Mouse (Mus musculus) myocyte (in vitro differentiated cells): ENCODE results near the gene Usb1.

Source experiments
- E2F4 ChIP-seq: IDR thresholded peaks from one replicate; pipeline ENCODE4 v1.6.1; 2011; ENCODE audit warnings: mild to moderate bottlenecking, control low read depth, moderate library complexity; ENCODE audit not compliant: insufficient read depth
- MYOD1 ChIP-seq, 3 experiments: IDR thresholded peaks; one replicate each; pipeline ENCODE4 v1.6.1; 2011; ENCODE audit warnings: control low read depth in 2 of 3, low read depth in 2 of 3, mild to moderate bottlenecking in 2 of 3, moderate library complexity in 1 of 3; ENCODE audit not compliant: insufficient read length in 2 of 3, control insufficient read depth in 1 of 3
- MYOG ChIP-seq, 3 experiments: IDR thresholded peaks; one replicate each; pipeline ENCODE4 v1.6.1; 2011; ENCODE audit warnings: control low read depth in 2 of 3, low read depth in 2 of 3, mild to moderate bottlenecking in 2 of 3; ENCODE audit not compliant: insufficient read length in 2 of 3, control insufficient read depth in 1 of 3, insufficient read depth in 1 of 3
- POLR2A ChIP-seq: IDR thresholded peaks from one replicate; pipeline ENCODE4 v1.6.1; 2011; ENCODE audit warnings: low read depth, mild to moderate bottlenecking, control low read depth, moderate library complexity; ENCODE audit not compliant: insufficient read length
- POLR2AphosphoS2 ChIP-seq: IDR thresholded peaks from one replicate; pipeline ENCODE4 v1.6.1; 2011; ENCODE audit warnings: low read depth, control low read depth; ENCODE audit not compliant: insufficient read length
- SRF ChIP-seq: IDR thresholded peaks from one replicate; pipeline ENCODE4 v1.6.1; 2011; ENCODE audit warnings: low read depth; ENCODE audit not compliant: control insufficient read depth, insufficient read length
- USF1 ChIP-seq: IDR thresholded peaks from one replicate; pipeline ENCODE4 v1.6.1; 2011; ENCODE audit warnings: low read depth, mild to moderate bottlenecking, control low read depth, moderate library complexity

DNA sequence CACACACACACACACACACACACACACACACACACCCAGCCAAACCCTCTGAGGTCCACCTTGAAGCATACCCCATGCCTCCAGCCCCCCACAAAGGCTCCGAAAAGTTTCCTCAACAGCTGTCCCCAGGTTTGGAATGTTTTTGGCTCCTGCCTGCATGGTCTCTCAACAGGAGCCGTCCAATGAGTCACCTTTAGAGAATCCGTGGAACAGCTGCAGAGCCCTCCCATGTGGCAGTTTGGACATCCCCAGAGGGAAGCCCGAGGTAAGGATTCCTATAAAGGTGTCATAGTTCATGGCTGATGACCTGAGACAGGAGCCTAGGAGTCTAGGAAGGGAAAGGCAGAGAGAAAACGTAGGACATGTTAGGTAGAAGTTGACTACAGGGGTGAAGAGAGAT lies 54.0 kb downstream of the Usb1 start:
- no peak for TF ChIP-seq POLR2A
- peak; percentile 23 to 90 (median 75) for TF ChIP-seq MYOG (IDR thresholded peaks at IDR 0.05; ENCODE audit: control insufficient read depth in 1 of 3, insufficient read depth in 1 of 3, insufficient read length in 2 of 3, low read depth in 2 of 3)
- TF ChIP-seq SRF = no peak
- no peak for TF ChIP-seq E2F4
- TF ChIP-seq MYOD1 (IDR thresholded peaks at IDR 0.05; ENCODE audit: control insufficient read depth in 1 of 3, insufficient read length in 2 of 3, low read depth in 2 of 3) = peak; percentile 77 to 87 (median 86)
- TF ChIP-seq POLR2AphosphoS2 = no peak
- TF ChIP-seq USF1 = peak; percentile 77
